Mouse (Mus musculus) embryonic fibroblast, embryonic 13.5 days (primary cell): Measurements from ENCODE around the gene Zfp42.

Experiments
- CTCF ChIP-seq: IDR thresholded peaks from 2 replicates; pipeline ENCODE4 v1.5.1; 2011; ENCODE audit warnings: mild to moderate bottlenecking, control low read depth, low read length, moderate library complexity, borderline replicate concordance; ENCODE audit not compliant: insufficient read depth
- POLR2A ChIP-seq: IDR thresholded peaks from 2 replicates; pipeline ENCODE4 v1.6.1; 2011; ENCODE audit warnings: low read depth, mild to moderate bottlenecking, control low read depth, low read length, moderate library complexity

DNA sequence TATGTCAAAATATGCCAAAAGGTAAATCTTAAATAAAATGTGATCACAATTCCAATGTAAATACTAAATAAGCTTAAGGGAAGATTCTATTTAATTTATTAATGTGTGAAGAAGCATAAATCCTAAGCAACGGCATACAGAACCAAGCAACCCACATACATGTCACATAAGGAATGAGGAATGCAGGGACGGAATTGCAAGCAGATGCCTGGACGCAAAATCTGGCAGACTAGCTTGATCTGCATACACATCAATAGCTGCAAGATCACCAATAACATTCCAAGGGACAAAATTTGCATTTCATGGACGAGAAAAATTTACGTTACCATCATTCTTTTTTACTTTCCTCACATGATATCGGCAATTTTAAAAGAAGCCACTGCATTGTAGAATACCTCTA lies 51.1 kb downstream of the Zfp42 start:
- TF ChIP-seq POLR2A (no peak), CTCF (no peak)
